Mouse (Mus musculus): Measurements from ENCODE around the gene F13a1.

DNA sequence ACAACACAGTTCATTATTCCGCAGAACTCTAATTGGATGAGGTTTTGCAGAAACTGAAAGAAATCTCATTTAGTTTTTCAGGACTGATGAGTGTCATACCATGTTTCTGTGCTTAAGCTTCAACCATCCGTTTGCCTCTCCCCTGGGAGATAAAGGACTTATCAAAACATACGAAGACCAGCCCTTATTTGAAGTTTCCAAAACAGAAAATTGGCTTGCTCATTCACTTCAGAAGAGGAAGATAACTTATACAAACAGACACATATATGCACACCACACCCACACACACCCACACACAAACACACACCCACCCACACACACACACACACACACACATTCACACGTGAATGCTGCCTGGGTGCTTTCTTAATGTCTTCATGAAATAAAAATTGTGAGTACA lies 20.8 kb upstream of the F13a1 start:
- TF ChIP-seq EP300 (IDR thresholded peaks at IDR 0.05; ENCODE audit: low read depth), result no peak
- TF ChIP-seq CTCF (IDR thresholded peaks at IDR 0.05; ENCODE audit: low read depth), result no peak
